Mouse (Mus musculus) ZHBTc4 (cell line): Measurements from ENCODE around the gene Atg4d.
"Not testable (repeated sequence)": the region's sequence is repeated elsewhere in the genome, so short reads cannot be mapped to it uniquely, and the experiment has no call there.

Experiments
- DNase-seq: peaks from one replicate; pipeline ENCODE4 v3.0.0-alpha.2; 2011; ENCODE audit warnings: low read depth, low spot score

Atg4d gene

GRCm38 (mm10) chr9:21312134-21312533 is 47.0 kb downstream of the Atg4d start, which contains the start of gene Ap1m2:
Gene Ap1m2 (minus strand): TSS chr9:21312337.
- DNase-seq, result peak; percentile 28

GRCm38 (mm10) chr9:21313394-21313793 is 48.3 kb downstream of the Atg4d start:
- peak; percentile 94 for DNase-seq

GRCm38 (mm10) chr9:21314367-21315140 is 49.5 kb downstream of the Atg4d start:
- DNase-seq, result no peak

GRCm38 (mm10) chr9:21315421-21315820 is 50.3 kb downstream of the Atg4d start:
- DNase-seq, result peak; percentile 87

GRCm38 (mm10) chr9:21316696-21317095 is 51.6 kb downstream of the Atg4d start:
- DNase-seq, result no peak

GRCm38 (mm10) chr9:21318792-21319191 is 53.7 kb downstream of the Atg4d start:
- DNase-seq, result no peak

GRCm38 (mm10) chr9:21319503-21319902 is 54.4 kb downstream of the Atg4d start:
- no peak for DNase-seq

- DNase-seq, result no peak
Observed at GRCm38 (mm10) chr9:21320280-21320618, 55.2 kb downstream of the Atg4d start.

GRCm38 (mm10) chr9:21320619-21321512 is 55.8 kb downstream of the Atg4d start, which contains the start of gene Slc44a2:
Gene Slc44a2 (plus strand): TSS chr9:21320698.
- DNase-seq, result peak; percentile 91

GRCm38 (mm10) chr9:21321513-21321835 is 56.4 kb downstream of the Atg4d start:
- peak; percentile 56 for DNase-seq

- DNase-seq, result peak; percentile 53
Observed at GRCm38 (mm10) chr9:21322211-21322916, 57.3 kb downstream of the Atg4d start.

- DNase-seq, result not testable (repeated sequence)
Observed at GRCm38 (mm10) chr9:21322917-21323297, 57.8 kb downstream of the Atg4d start.

- no peak for DNase-seq
Observed at GRCm38 (mm10) chr9:21324269-21324668, 59.2 kb downstream of the Atg4d start.
